Mouse (Mus musculus) gastrocnemius, postnatal 10 days (tissue): ENCODE data around the gene AC124502.3. TPM values are rescaled to one million over a fixed set of nuclear protein-coding genes. Genes with fewer than 3 reads are reported as not detected.
"Not testable (repeated sequence)": the region's sequence is repeated elsewhere in the genome, so short reads cannot be mapped to it uniquely, and the experiment has no call there.

ENCODE experiments used
- DNase-seq: peaks from one replicate; pipeline ENCODE4 v3.0.0; 2021; ENCODE audit warnings: mixed read lengths
- total RNA-seq, 2 experiments: library from RNA; stranded (reverse); gene quantifications; 2 replicates each; pipeline ENCODE4 v1.2.3; 2021

AC124502.3 gene
- total RNA-seq, 2 experiments from 2014 or later: 0.84 to 1.3 TPM

GRCm38 (mm10) chr19:5083961-5084833, 45.5 kb downstream of the AC124502.3 start:
- no peak for DNase-seq

DNA sequence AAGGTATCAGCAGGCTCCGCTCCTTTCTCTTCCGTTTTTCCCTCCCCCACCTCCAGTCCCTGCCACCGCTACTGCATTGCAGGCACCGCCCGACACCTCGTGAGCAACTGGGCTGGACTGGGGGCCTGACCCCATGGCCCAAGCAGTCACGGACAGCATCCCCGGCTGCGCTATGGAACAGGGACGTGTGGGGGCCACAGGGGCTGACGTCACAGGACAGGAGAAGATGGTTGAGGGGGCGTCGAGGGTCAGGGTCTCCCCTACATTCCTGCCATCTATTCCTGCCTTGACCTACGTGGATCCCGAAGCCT, 46.1 kb downstream of the AC124502.3 start:
- DNase-seq: no peak

DNA sequence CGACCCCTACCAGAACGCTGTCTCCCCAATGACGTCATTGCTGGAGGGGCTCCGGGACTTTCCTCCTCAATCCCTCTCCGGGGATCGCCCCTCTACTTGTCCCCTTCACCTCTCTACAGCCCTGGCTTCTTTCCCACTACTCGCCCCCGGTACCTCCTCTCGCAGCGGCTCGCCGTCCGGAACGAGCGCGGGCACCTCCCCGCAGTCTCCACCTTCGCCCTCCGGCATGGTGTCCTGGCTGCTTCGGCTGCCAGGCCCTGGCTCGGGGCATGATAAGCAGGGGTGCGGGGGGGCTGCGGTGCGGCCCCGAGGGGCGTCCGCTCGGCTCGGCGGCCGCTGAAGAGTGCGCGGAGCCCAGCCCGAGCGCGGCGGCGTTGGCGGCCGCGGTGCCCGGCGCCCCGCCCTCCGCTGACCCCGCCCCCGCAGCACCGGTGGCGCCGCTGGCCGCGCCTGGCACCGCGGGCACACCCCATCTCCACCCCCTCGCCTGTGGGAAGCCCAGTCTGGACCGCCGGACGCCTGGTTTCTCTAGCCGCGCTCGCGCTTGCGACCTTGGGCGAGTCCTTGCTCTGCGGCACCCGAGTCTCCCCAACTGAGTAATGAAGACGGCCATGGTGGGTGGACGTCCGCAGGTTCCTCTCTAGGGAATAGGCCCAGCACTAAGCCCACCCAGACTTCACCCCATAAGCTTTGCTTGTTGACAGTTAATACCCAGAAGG, 46.6 kb downstream of the AC124502.3 start, which contains the start of gene Tmem151a:
Gene Tmem151a (minus strand): TSS at position 387 of the 719 bp plus-strand sequence.
- no peak for DNase-seq

GRCm38 (mm10) chr19:5086533-5086932, 47.8 kb downstream of the AC124502.3 start:
- DNase-seq: not testable (repeated sequence)

GRCm38 (mm10) chr19:5087884-5088728, 49.4 kb downstream of the AC124502.3 start, which contains the start of gene Yif1a:
TSS of gene Yif1a (plus strand) at chr19:5088538.
- peak; percentile 94 for DNase-seq

GRCm38 (mm10) chr19:5089324-5089723, 50.6 kb downstream of the AC124502.3 start:
- DNase-seq: no peak

GRCm38 (mm10) chr19:5092083-5092482, 53.4 kb downstream of the AC124502.3 start:
- no peak for DNase-seq

DNA sequence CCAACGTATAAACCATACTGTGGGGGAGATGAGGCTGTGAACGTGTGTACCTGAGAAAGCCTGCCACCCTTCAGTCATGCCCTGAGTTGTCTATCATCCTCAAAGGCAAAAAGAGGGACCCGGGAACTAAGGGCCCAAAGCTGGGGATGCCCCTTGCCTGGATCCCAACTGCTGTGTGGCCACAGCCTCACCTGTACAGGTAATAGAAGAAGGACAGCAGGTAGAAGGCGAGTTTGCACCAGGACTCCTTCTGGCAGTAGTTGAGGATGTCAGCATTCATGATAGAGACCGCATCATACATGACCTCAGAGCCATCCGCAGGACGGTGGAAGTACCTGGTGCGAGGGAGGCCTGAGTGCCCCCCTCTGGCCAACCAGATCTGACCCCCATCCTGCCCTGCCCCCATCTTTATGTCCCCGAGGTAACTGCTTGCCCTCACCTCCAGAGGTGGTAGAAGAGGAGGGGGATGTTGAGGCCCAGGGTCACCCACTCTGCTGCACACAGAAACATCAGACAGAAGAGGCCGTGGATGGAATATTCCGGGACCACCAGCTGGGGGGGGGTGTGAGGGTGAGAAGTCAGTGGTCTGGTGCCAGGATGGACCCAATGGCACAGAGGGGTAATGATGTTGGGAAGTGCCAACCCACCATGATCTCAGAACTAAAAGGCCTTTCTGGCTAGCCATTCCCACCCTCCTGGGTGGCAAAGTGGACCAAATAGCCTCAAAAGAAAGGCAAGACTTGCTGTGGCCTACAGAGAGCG, 55.0 kb downstream of the AC124502.3 start:
- no peak for DNase-seq

- peak; percentile 94 for DNase-seq
Measured at GRCm38 (mm10) chr19:5094243-5094632, 55.5 kb downstream of the AC124502.3 start.

DNA sequence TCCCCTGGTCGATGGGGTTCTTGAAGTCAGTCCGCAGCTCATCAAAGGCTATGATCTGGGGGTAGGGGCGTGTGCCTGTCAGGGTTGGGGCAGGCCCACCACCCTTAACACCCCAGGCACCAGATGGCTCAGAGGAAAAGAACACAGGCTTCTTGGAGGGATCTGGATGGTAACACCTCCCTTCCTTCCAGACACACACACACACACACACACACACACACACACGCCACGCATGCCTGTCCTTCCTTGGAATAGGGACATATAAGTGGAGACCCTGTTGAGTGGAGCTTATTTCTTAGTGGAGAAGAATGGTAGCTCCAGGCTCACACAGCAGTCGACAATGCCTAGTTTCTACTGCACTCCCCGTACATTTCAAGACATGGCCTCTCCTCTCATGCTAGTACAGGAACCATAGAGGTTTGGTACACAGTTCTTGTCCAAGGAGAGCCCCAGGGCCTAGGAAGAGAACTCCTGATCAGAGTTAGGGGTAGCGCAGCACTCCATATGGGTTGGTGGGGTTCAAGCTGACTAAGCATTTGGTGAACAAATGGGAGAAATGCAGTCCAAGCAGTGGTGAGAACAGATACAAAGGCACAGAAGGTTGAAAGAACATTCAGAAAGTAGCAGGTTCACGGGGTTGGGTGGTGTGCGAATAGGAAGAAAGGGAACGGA, 56.2 kb downstream of the AC124502.3 start:
- DNase-seq: no peak

- DNase-seq: no peak
Measured at GRCm38 (mm10) chr19:5095887-5096474, 57.3 kb downstream of the AC124502.3 start.

GRCm38 (mm10) chr19:5097521-5098362, 59.1 kb downstream of the AC124502.3 start:
- no peak for DNase-seq

DNA sequence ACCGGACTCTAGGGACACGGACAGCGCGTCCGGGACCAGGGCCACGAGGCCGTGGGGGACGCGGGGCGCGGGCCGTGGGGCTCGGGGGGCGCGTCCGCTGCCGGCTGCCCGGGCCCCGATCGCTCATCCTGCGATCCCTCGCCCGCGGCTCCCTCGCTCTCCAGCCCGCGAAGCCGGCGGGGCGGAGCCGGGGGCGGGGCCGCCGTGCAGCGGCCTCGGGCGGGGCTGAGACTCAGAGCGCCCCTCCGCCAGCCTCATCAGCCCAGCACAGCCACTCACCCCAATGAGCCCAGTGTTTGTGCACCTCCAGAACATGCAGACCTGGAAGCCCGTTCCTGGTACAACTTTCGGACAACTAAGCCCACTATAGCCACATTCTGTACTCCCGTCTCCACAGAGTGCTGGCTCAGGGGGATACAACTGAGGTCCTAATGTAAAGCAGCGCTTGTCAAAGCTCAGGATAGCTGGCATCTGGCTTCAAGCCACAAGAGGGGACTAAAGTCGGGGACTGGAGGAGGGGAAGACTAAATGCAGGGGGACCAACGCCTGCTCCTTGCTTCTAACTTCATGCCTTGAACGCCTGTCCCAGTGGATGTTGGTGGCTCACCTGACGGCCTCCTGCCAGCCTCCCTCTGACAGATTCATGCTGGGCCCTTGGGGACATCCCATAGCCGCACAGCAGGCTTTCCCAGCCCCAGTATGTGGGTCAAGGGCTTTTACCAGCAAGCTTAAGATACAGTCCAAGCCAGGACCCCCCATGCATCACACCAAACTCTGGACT, 59.9 kb downstream of the AC124502.3 start, which contains the start of gene Cnih2:
Gene Cnih2 (minus strand): TSS at position 159 of the 781 bp plus-strand sequence.
- DNase-seq: peak; percentile 67

Other genes with a start within 250 kb of the AC124502.3 start
- gene Rbm4, start 245.0 kb upstream of the AC124502.3 start, total RNA-seq: 10 to 100 TPM; 44.8 to 46.5 TPM
- 10 to 100 TPM; 10.9 to 11.6 TPM for gene Gm21992, start 227.3 kb upstream of the AC124502.3 start, total RNA-seq
- gene Rbm14, start 227.3 kb upstream of the AC124502.3 start, total RNA-seq: 10 to 100 TPM; 18.6 to 22.5 TPM
- 10 to 100 TPM; 31.4 to 33.1 TPM for gene Ccs, start 199.6 kb upstream of the AC124502.3 start, total RNA-seq
- gene Ccdc87, start 199.5 kb upstream of the AC124502.3 start, total RNA-seq: not detected
- gene Ctsf, start 183.8 kb upstream of the AC124502.3 start, total RNA-seq: 10 to 100 TPM; 32.9 to 35.6 TPM
- gene Actn3, start 161.0 kb upstream of the AC124502.3 start, total RNA-seq: 1,000 to 10,000 TPM; 4,231 to 4,587 TPM
- 1 to 10 TPM; 4.5 to 5.3 TPM for gene Zdhhc24, start 160.2 kb upstream of the AC124502.3 start, total RNA-seq
- 1 to 10 TPM; 1.9 to 2.9 TPM for gene Bbs1, start 132.3 kb upstream of the AC124502.3 start, total RNA-seq
- gene Dpp3, start 110.6 kb upstream of the AC124502.3 start, total RNA-seq: 10 to 100 TPM; 32.1 to 33.8 TPM
- 1 to 10 TPM in 1 of 2 experiments, under 1 TPM in 1; 0.68 to 1.4 TPM for gene Peli3, start 95.8 kb upstream of the AC124502.3 start, total RNA-seq
- gene Mrpl11, start 76.7 kb upstream of the AC124502.3 start, total RNA-seq: 10 to 100 TPM; 48.6 to 56.1 TPM
- under 1 TPM in 1 of 2 experiments, not detected in 1; 0.12 TPM for gene Npas4, start 48.6 kb upstream of the AC124502.3 start, total RNA-seq
- 1 to 10 TPM; 4.0 to 7.3 TPM for gene Slc29a2, start 15.0 kb upstream of the AC124502.3 start, total RNA-seq
- gene B4gat1, start 65 bp upstream of the AC124502.3 start, total RNA-seq: 10 to 100 TPM; 21.5 to 21.9 TPM
- 10 to 100 TPM; 14.3 to 15.5 TPM for gene Brms1, start 2.5 kb downstream of the AC124502.3 start, total RNA-seq
- 1 to 10 TPM; 1.5 to 1.8 TPM for gene Rin1, start 11.6 kb downstream of the AC124502.3 start, total RNA-seq
- gene Cd248, start 29.2 kb downstream of the AC124502.3 start, total RNA-seq: 10 to 100 TPM; 45.2 to 60.2 TPM
- under 1 TPM; 0.23 to 0.27 TPM for gene Tmem151a, start 46.6 kb downstream of the AC124502.3 start, total RNA-seq
- 10 to 100 TPM; 46.4 to 49.3 TPM for gene Yif1a, start 49.6 kb downstream of the AC124502.3 start, total RNA-seq
- gene Cnih2, start 59.6 kb downstream of the AC124502.3 start, total RNA-seq: under 1 TPM; 0.75 to 0.90 TPM
- 100 to 1,000 TPM; 119 to 127 TPM for gene Rab1b, start 68.2 kb downstream of the AC124502.3 start, total RNA-seq
- 10 to 100 TPM; 27.2 to 28.7 TPM for gene Klc2, start 79.7 kb downstream of the AC124502.3 start, total RNA-seq
- gene Pacs1, start 234.2 kb downstream of the AC124502.3 start, total RNA-seq: 10 to 100 TPM; 10.3 to 11.1 TPM